Mouse (Mus musculus): Measurements from ENCODE around the gene Zfp444.

Zfp444 gene

GRCm38 (mm10) chr7:6172006-6172649 is at the start of gene Zfp444:
Zfp444 (plus strand) TSS chr7:6172226.
- CTCF ChIA-PET: interaction anchor here (0.6 kb wide), 1 partner anchor 15 kb away, joined by 3 read pairs; no protein-coding TSS in a partner anchor

GRCm38 (mm10) chr7:6126690-6127448 is 45.2 kb upstream of the Zfp444 start:
- CTCF ChIA-PET: interaction anchor here (1.3 kb wide), 2 partner anchors 64 to 67 kb away, joined by 4 to 9 read pairs; no protein-coding TSS in a partner anchor

GRCm38 (mm10) chr7:6130346-6130745 is 41.7 kb upstream of the Zfp444 start:
- CTCF ChIA-PET: no interaction called here

- CTCF ChIA-PET: no interaction called here
Measured at GRCm38 (mm10) chr7:6132646-6133045, 39.4 kb upstream of the Zfp444 start.

- CTCF ChIA-PET: interaction anchor here (0.9 kb wide), 1 partner anchor 60 kb away, joined by 3 read pairs; the partner anchor contains the start of gene Galp
Measured at GRCm38 (mm10) chr7:6136497-6136896, 35.5 kb upstream of the Zfp444 start.

DNA sequence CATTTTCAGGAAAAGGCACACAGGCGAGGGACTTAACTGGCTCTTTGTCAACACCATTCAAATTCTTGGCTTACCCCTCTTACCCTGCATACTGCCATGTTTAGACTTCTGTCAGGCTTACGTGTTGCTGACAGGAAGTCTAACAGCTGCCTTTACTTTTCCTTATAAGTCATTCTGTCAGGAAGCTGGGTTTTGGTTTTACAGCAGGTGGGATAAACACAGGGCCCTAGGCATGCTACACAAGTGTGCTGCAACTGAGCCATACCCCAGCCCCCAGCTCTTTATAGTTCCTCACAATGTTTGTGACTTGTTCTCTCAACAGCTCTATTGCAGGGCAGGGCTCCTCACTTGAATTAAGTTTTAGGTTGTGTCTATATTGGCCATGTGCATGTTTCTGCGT is 32.7 kb upstream of the Zfp444 start:
- CTCF ChIA-PET: no interaction called here

- CTCF ChIA-PET: no interaction called here
Measured at GRCm38 (mm10) chr7:6143991-6144531, 28.0 kb upstream of the Zfp444 start.

GRCm38 (mm10) chr7:6145423-6146188 is 26.4 kb upstream of the Zfp444 start:
- CTCF ChIA-PET: interaction anchor here (1.1 kb wide), 1 partner anchor 45 kb away, joined by 4 read pairs; no protein-coding TSS in a partner anchor

DNA sequence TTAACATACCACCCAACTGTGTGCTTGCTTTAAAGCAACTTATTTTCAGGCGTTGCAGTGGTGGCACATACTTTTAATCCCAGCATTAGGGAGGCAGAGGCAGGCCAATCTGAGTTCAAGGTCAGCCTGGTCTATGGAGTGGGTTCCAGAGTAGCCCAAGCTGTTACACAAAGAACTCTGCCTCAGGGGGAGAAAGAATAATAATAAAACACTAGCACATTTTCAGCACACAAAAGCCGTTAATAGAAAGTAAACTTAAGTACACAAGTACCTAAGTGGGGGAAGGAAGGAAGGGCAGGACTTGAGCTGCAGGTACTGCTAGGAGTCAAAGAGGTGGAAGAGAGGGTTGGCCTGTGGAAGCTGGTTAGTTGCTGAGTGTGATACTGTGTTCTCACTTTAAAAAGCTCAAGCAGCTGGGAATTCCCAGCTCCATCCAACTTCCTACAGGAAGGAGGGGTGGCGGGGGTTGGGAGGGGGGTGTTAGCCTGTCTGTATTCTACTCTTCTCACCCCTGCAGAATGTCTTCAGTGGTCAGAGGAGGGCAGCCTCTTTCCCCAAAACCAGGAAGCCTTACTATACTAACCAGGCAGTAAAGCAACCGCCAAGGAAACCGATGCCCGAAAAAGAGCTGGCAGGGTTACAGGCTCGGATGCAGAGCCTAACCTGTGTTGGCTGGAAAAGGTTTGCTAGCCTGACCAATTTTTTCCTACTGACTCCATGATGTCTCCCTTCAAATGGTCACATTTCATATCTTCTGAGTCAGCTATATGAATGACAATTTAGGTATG is 25.6 kb upstream of the Zfp444 start:
- CTCF ChIA-PET: interaction anchor here (1.1 kb wide), 1 partner anchor 44 kb away, joined by 4 read pairs; no protein-coding TSS in a partner anchor

- CTCF ChIA-PET: interaction anchor here (1.1 kb wide), 1 partner anchor 44 kb away, joined by 4 read pairs; no protein-coding TSS in a partner anchor
Measured at GRCm38 (mm10) chr7:6146982-6147325, 25.1 kb upstream of the Zfp444 start.

- CTCF ChIA-PET: no interaction called here
Measured at GRCm38 (mm10) chr7:6147688-6148087, 24.3 kb upstream of the Zfp444 start.

- CTCF ChIA-PET: no interaction called here
Measured at GRCm38 (mm10) chr7:6151266-6151665, 20.8 kb upstream of the Zfp444 start.

GRCm38 (mm10) chr7:6152036-6152435 is 20.0 kb upstream of the Zfp444 start:
- CTCF ChIA-PET: no interaction called here

- CTCF ChIA-PET: no interaction called here
Measured at GRCm38 (mm10) chr7:6153131-6153530, 18.9 kb upstream of the Zfp444 start.

GRCm38 (mm10) chr7:6154164-6154563 is 17.9 kb upstream of the Zfp444 start:
- CTCF ChIA-PET: interaction anchor here (0.5 kb wide), 1 partner anchor 129 kb away, joined by 4 read pairs; no protein-coding TSS in a partner anchor

GRCm38 (mm10) chr7:6155031-6155872 is 16.8 kb upstream of the Zfp444 start:
- CTCF ChIA-PET: no interaction called here

GRCm38 (mm10) chr7:6155901-6156411 is 16.1 kb upstream of the Zfp444 start, which contains the start of gene Zfp787:
Zfp787 (minus strand) TSS chr7:6155997.
- CTCF ChIA-PET: no interaction called here

- CTCF ChIA-PET: interaction anchor here (0.6 to 0.7 kb wide), 2 partner anchors 15 to 1633 kb away, joined by 3 to 8 read pairs; partner anchors contain the start of genes Tnni3 and Zfp444
Measured at GRCm38 (mm10) chr7:6156901-6157472, 15.0 kb upstream of the Zfp444 start.

- CTCF ChIA-PET: interaction anchor here (0.6 to 0.7 kb wide), 2 partner anchors 15 to 1634 kb away, joined by 3 to 8 read pairs; partner anchors contain the start of genes Tnni3 and Zfp444
Measured at GRCm38 (mm10) chr7:6157479-6157878, 14.5 kb upstream of the Zfp444 start.
